Mouse (Mus musculus): ENCODE measurements around the gene Tbc1d22a. TPM values are rescaled to one million over a fixed set of nuclear protein-coding genes. Genes with fewer than 3 reads are reported as not detected.

Tbc1d22a gene
- polyA plus RNA-seq, 1 experiment from 2014 or later = 11.6 TPM

DNA sequence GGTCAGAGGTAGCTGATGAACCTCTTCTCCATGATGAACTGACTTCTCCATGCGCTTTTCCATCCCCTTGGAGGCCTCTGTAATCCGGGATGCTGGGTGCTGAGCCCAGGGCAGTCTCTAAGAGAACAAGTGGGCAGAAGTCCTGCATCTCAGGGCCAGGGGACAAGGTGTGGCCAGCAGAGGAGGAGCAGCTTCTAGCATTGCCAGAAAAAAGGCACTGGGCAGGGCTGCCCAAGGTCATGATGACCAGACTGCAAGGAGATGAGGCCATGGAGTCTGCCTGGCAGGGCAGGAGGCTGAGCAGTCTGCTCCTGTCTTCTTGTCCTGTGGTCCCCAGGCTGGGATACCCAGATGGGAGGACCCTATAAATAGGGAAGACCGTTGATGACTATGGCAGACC lies 220.0 kb downstream of the Tbc1d22a start:
- no peak for ATAC-seq
- Histone ChIP-seq H3K4me1 (replicated peaks; ENCODE audit: control insufficient read depth, insufficient read depth, low read length) (peaks cover 3% of the 10 kb centered on the region; the same call in 1 of the 2 replicates), H3K27me3 (replicated peaks; ENCODE audit: control insufficient read depth, insufficient read depth, low read length) (no peaks in the 10 kb centered on the region), H3K36me3 (ENCODE audit: control insufficient read depth, insufficient read depth) (no peaks in the 10 kb centered on the region), H3K4me3 (replicated peaks; ENCODE audit: low read length) (no peak overlapping the region), H3K9me3 (ENCODE audit: control insufficient read depth, low read length) (no peaks in the 10 kb centered on the region), H3K9ac (replicated peaks; ENCODE audit: low read depth, low read length) (no peak overlapping the region), H3K4me2 (ENCODE audit: low read length) (no peak overlapping the region), H3K27ac (ENCODE audit: low read length) (no peak overlapping the region)
- WGBS = 93% methylated on average over 3 of the region's 3 CpGs

DNA sequence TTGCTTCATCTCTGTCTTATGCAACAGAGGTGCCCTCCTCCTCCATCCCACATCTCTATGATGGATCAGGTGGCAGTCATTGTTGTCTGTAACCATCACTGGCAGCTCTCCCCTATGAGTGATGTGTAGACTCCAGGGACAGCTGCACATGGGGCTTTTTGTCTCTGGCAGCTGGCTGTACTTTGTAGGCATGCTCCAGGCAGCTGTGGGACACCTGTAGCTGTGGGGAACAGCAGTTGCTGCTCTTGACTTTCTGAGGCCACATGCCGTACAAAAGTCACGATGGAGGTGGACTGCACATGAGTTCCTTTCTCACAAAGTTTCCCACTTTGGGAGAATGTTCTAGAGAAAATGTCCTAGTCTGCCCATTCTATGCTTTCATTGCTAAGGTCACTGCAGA lies 223.1 kb downstream of the Tbc1d22a start:
- Histone ChIP-seq H3K9ac (replicated peaks; ENCODE audit: low read depth, low read length) (no peak overlapping the region), H3K36me3 (ENCODE audit: control insufficient read depth, insufficient read depth) (no peaks in the 10 kb centered on the region), H3K27ac (ENCODE audit: low read length) (no peak overlapping the region), H3K4me2 (ENCODE audit: low read length) (no peak overlapping the region), H3K4me1 (replicated peaks; ENCODE audit: control insufficient read depth, insufficient read depth, low read length) (peaks cover 3% of the 10 kb centered on the region; the same call in 1 of the 2 replicates), H3K9me3 (ENCODE audit: control insufficient read depth, low read length) (no peaks in the 10 kb centered on the region), H3K27me3 (replicated peaks; ENCODE audit: control insufficient read depth, insufficient read depth, low read length) (no peaks in the 10 kb centered on the region), H3K4me3 (replicated peaks; ENCODE audit: low read length) (no peak overlapping the region)
- ATAC-seq = no peak
- WGBS = 100% methylated on average over 2 of the region's 2 CpGs

DNA sequence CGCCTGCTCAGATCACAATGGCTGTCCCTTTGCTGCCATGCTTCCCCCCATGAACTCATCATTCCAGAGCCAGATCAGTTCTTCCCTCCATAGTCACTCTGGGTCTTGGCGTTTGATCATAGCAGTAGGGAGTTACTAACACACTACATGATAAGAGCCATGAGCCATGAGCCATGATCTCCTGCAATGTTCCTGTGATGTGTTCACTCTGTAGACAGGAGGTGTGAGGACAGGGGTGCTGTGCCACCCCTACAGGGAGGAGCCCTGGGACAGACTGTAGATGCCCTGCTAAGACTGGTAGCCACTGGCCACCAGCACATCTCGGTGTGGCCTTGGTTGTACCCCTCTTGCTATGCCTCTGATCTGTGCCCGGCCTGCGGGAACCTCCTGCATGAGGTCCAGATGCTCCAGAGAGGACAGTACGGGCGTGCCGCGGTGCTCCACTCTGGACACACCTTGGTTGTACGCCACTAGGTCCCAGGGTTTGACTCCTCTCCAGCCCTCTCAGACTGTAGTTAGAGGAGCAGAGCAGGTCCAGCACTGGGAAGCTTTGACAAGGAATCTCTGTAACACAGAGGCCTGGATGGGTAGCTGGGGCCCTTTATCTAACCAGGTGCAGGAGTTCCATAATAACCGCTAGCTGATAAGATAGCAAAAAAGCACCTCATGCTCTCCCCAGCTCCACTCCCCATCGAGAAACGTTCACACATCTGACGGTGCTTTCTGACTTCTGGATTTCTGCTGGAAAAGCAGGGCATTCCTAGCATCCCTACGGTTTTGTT lies 224.9 kb downstream of the Tbc1d22a start:
- Histone ChIP-seq H3K27me3 (replicated peaks; ENCODE audit: control insufficient read depth, insufficient read depth, low read length) (no peaks in the 10 kb centered on the region), H3K4me3 (replicated peaks; ENCODE audit: low read length) (no peak overlapping the region), H3K9ac (replicated peaks; ENCODE audit: low read depth, low read length) (no peak overlapping the region), H3K4me1 (replicated peaks; ENCODE audit: control insufficient read depth, insufficient read depth, low read length) (no peaks in the 10 kb centered on the region), H3K4me2 (ENCODE audit: low read length) (no peak overlapping the region), H3K9me3 (ENCODE audit: control insufficient read depth, low read length) (no peaks in the 10 kb centered on the region), H3K27ac (ENCODE audit: low read length) (no peak overlapping the region), H3K36me3 (ENCODE audit: control insufficient read depth, insufficient read depth) (no peaks in the 10 kb centered on the region)
- no peak for ATAC-seq
- 95% methylated on average over 15 of the region's 15 CpGs for WGBS

DNA sequence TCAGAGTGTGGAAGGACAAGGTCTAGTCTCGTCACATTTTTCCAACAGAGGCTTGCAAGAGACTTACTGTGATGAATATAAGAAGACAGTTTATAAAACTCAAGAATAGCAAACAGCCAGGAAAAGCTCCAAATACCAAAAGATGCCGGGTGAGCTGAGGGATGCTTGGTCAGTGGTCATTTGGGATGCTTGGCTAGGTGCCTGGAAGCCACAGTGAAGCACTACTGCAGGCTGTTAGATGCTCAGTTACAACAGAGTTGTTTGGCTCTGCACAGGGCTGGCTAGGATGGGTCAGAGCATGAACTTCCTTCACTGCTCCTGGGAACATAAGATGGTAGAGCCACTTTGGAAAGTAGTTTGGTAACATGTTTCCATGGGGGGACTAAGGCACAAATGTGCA lies 230.0 kb downstream of the Tbc1d22a start:
- H3K27ac ChIP-seq (ENCODE audit: low read length) = no peak overlapping the region
- H3K27me3 ChIP-seq (replicated peaks; ENCODE audit: control insufficient read depth, insufficient read depth, low read length) = no peaks in the 10 kb centered on the region
- ATAC-seq = no peak
- no peaks in the 10 kb centered on the region for H3K4me1 ChIP-seq (replicated peaks; ENCODE audit: control insufficient read depth, insufficient read depth, low read length)
- H3K4me2 ChIP-seq (ENCODE audit: low read length) = no peak overlapping the region
- H3K36me3 ChIP-seq (ENCODE audit: control insufficient read depth, insufficient read depth) = no peaks in the 10 kb centered on the region
- 76% methylated on average over 2 of the region's 2 CpGs for WGBS
- no peak overlapping the region for H3K4me3 ChIP-seq (replicated peaks; ENCODE audit: low read length)
- H3K9ac ChIP-seq (replicated peaks; ENCODE audit: low read depth, low read length) = no peak overlapping the region
- no peaks in the 10 kb centered on the region for H3K9me3 ChIP-seq (ENCODE audit: control insufficient read depth, low read length)

DNA sequence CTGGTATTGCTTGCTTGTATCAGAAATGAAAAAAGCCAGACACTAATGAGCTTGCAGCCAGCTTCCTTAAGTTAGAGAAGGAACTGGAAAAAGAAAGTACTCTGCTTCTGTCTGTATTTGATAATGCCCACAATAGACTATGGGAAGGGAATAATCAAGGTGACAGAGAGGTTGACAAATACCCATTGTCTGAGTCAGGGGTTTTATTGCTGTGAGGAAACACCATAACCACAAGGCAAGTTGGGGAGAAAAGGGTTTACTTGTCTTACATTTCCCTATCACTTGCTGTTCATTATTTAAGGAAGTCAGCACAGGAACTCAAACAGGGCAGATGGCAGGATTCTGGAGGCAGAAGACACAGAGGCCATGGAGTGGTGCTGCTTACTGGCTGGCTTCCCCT lies 231.8 kb downstream of the Tbc1d22a start:
- no peak overlapping the region for H3K4me2 ChIP-seq (ENCODE audit: low read length)
- no peak overlapping the region for H3K27ac ChIP-seq (ENCODE audit: low read length)
- H3K27me3 ChIP-seq (replicated peaks; ENCODE audit: control insufficient read depth, insufficient read depth, low read length) = no peaks in the 10 kb centered on the region
- ATAC-seq = no peak
- H3K4me3 ChIP-seq (replicated peaks; ENCODE audit: low read length) = no peak overlapping the region
- H3K4me1 ChIP-seq (replicated peaks; ENCODE audit: control insufficient read depth, insufficient read depth, low read length) = no peaks in the 10 kb centered on the region
- no peak overlapping the region for H3K9ac ChIP-seq (replicated peaks; ENCODE audit: low read depth, low read length)
- H3K9me3 ChIP-seq (ENCODE audit: control insufficient read depth, low read length) = no peaks in the 10 kb centered on the region
- no peaks in the 10 kb centered on the region for H3K36me3 ChIP-seq (ENCODE audit: control insufficient read depth, insufficient read depth)

DNA sequence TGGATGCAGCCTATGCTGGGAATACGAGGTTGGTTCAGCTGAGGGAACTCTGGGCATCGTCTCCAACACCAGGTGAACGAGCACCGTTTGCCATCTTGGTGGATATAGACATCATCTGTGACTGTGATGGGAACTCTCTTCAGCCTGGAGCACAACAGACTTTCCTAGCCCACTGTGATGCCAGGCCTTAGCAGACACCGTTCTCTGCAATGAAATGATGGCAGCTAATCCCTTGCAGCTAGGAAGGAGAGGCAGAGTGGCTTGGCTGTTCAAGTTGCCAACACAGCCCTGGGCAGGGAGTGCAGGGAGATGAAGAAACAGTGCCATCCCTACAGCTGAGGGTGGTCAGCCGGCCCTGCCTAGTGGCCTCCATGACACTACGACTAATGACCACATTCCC lies 233.0 kb downstream of the Tbc1d22a start:
- no peak for ATAC-seq
- H3K9ac ChIP-seq (replicated peaks; ENCODE audit: low read depth, low read length) = no peak overlapping the region
- 96% methylated on average over 7 of the region's 7 CpGs for WGBS
- H3K27me3 ChIP-seq (replicated peaks; ENCODE audit: control insufficient read depth, insufficient read depth, low read length) = no peaks in the 10 kb centered on the region
- no peak overlapping the region for H3K27ac ChIP-seq (ENCODE audit: low read length)
- no peaks in the 10 kb centered on the region for H3K36me3 ChIP-seq (ENCODE audit: control insufficient read depth, insufficient read depth)
- H3K4me1 ChIP-seq (replicated peaks; ENCODE audit: control insufficient read depth, insufficient read depth, low read length) = no peaks in the 10 kb centered on the region
- no peak overlapping the region for H3K4me2 ChIP-seq (ENCODE audit: low read length)
- no peaks in the 10 kb centered on the region for H3K9me3 ChIP-seq (ENCODE audit: control insufficient read depth, low read length)
- no peak overlapping the region for H3K4me3 ChIP-seq (replicated peaks; ENCODE audit: low read length)

DNA sequence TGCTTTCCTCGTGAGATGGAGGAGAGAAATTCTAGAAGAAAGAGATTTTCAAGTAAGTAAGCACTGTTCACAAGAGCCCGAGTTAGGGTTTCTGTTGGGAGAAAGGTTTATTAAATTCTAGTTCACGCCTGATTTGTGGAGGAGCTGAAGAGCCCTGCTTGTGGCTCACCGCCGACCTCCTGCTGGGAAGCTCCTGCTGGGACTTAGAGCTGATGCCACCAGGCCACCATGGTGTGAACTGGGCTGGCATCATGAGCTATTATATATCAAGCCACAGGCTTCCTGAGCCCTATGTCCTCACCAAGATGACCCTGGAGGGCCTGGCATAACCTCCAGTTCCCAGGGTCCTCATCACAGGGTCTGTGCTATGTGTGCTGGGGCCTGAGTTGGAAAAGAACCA lies 235.0 kb downstream of the Tbc1d22a start:
- Histone ChIP-seq H3K9me3 (ENCODE audit: control insufficient read depth, low read length) (no peaks in the 10 kb centered on the region), H3K36me3 (ENCODE audit: control insufficient read depth, insufficient read depth) (no peaks in the 10 kb centered on the region), H3K4me3 (replicated peaks; ENCODE audit: low read length) (no peak overlapping the region), H3K27me3 (replicated peaks; ENCODE audit: control insufficient read depth, insufficient read depth, low read length) (no peaks in the 10 kb centered on the region), H3K4me2 (ENCODE audit: low read length) (no peak overlapping the region), H3K4me1 (replicated peaks; ENCODE audit: control insufficient read depth, insufficient read depth, low read length) (no peaks in the 10 kb centered on the region), H3K27ac (ENCODE audit: low read length) (no peak overlapping the region), H3K9ac (replicated peaks; ENCODE audit: low read depth, low read length) (no peak overlapping the region)
- 87% methylated on average over 5 of the region's 5 CpGs for WGBS
- ATAC-seq = no peak

DNA sequence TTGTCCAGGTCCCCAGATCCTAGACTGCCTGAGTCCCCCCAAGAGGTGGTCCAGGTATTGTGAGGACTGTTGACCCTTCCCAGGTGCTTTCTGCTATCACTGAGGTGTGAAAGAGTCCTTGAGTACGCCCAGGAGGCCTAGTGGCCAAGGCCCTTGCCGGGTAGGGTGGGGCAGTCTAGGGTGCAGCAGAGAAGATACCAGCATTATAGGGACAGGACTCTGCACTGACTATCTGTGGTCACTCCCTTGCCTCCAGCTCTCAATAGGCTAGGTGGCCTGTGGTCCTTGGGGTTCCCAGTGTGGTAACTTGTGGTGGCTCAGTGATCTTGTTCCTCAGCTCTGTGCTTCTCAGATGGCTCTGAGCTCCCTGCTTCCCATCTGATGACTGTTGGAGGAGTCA lies 235.5 kb downstream of the Tbc1d22a start:
- no peak overlapping the region for H3K4me2 ChIP-seq (ENCODE audit: low read length)
- no peak overlapping the region for H3K9ac ChIP-seq (replicated peaks; ENCODE audit: low read depth, low read length)
- ATAC-seq = no peak
- no peaks in the 10 kb centered on the region for H3K27me3 ChIP-seq (replicated peaks; ENCODE audit: control insufficient read depth, insufficient read depth, low read length)
- H3K4me3 ChIP-seq (replicated peaks; ENCODE audit: low read length) = no peak overlapping the region
- no peak overlapping the region for H3K27ac ChIP-seq (ENCODE audit: low read length)
- H3K9me3 ChIP-seq (ENCODE audit: control insufficient read depth, low read length) = no peaks in the 10 kb centered on the region
- no peaks in the 10 kb centered on the region for H3K36me3 ChIP-seq (ENCODE audit: control insufficient read depth, insufficient read depth)
- no peaks in the 10 kb centered on the region for H3K4me1 ChIP-seq (replicated peaks; ENCODE audit: control insufficient read depth, insufficient read depth, low read length)
- 97% methylated on average over 2 of the region's 2 CpGs for WGBS

DNA sequence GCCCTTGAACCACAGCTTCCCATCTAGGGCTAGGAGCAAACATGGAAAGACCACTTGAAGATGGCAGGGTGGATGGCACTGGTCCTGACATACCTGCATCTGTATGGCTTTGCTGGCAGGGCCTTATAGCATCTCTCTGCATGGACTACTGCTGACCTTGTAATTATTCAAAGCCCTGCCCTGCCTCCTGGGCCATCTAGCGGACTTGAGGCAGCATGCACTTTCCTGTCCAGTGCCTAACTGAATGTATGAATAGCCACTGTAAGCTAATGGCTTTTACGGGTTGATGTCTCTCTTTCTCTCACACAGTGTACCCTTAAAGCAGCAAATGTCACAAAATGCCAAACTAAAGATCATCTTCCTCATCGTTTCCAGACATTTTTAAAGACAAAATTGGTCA lies 245.2 kb downstream of the Tbc1d22a start:
- no peaks in the 10 kb centered on the region for H3K36me3 ChIP-seq (ENCODE audit: control insufficient read depth, insufficient read depth)
- 77% methylated on average over 3 of the region's 3 CpGs for WGBS
- no peak overlapping the region for H3K9ac ChIP-seq (replicated peaks; ENCODE audit: low read depth, low read length)
- H3K4me1 ChIP-seq (replicated peaks; ENCODE audit: control insufficient read depth, insufficient read depth, low read length) = peaks cover 8% of the 10 kb centered on the region
- H3K27ac ChIP-seq (ENCODE audit: low read length) = no peak overlapping the region
- H3K27me3 ChIP-seq (replicated peaks; ENCODE audit: control insufficient read depth, insufficient read depth, low read length) = no peaks in the 10 kb centered on the region
- ATAC-seq = no peak
- H3K4me2 ChIP-seq (ENCODE audit: low read length) = no peak overlapping the region
- no peaks in the 10 kb centered on the region for H3K9me3 ChIP-seq (ENCODE audit: control insufficient read depth, low read length)
- no peak overlapping the region for H3K4me3 ChIP-seq (replicated peaks; ENCODE audit: low read length)

DNA sequence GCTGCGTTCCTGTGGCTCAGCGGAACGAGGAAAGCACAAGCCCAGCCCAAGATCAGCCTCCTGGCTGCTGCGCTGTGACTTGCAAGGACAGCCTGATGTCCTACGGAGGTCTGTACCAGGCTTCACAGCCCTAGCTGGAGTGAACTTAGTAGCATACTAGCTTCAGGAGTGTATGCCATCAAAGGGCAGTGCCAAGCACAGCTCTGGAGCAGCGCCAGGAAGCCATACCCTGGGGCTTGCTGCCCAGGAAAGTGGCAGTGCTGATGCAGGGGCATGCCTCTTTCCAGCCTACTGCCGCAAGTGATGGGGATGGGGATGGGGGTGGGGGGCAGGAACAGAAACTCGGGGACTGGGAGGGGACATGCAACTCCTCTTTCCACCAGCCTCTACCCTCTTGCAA lies 248.4 kb downstream of the Tbc1d22a start:
- Histone ChIP-seq H3K9ac (replicated peaks; ENCODE audit: low read depth, low read length) (no peak overlapping the region), H3K9me3 (ENCODE audit: control insufficient read depth, low read length) (no peaks in the 10 kb centered on the region), H3K4me1 (replicated peaks; ENCODE audit: control insufficient read depth, insufficient read depth, low read length) (peaks cover 8% of the 10 kb centered on the region), H3K4me3 (replicated peaks; ENCODE audit: low read length) (no peak overlapping the region), H3K36me3 (ENCODE audit: control insufficient read depth, insufficient read depth) (no peaks in the 10 kb centered on the region), H3K4me2 (ENCODE audit: low read length) (no peak overlapping the region), H3K27ac (ENCODE audit: low read length) (no peak overlapping the region), H3K27me3 (replicated peaks; ENCODE audit: control insufficient read depth, insufficient read depth, low read length) (no peaks in the 10 kb centered on the region)
- ATAC-seq = no peak
- 57% methylated on average over 8 of the region's 8 CpGs for WGBS
